Comparison of ENCODE assay signal across 8 mouse cellular contexts in the genomic region with DNA sequence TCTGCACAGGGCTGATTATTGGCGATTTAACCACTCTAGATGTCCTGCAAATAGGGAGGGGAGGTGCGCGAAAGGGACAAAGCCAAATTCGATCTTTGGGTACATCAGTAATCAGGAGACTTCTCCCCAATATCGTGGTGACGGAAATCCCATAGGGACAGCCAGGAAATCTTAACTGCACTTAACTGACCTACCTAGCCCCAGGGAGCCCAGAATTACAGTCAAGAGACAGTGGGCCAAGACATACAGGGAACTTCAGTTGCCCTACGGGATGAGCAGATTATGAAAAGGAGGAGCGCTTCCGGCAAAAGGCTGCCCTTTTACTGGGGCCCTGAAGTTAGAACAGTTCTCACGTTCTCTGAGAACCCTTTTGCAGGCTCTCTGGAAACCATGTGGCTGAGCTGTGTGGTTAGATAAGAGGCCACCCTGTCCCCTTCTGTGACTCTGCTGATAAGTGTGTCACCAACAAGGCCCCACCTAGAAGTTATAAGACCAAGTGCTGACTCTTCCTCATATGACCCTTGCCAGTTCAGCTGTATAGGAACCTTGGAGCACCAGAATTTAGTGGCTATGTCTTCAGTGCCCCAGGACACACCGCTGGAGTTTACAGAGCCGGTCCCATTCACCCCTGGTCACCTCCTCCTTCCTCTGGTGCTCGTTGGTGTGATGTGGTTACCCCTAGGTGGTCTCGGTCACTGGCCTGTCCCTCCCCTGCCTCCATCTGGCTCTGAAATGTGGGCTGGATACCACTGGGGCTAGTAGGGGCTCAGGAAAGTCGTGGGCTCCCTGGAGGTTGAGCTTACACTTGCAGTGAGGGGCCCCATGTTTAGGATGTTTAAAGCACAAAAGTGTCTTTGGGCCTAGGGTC. TPM values are rescaled to one million over a fixed set of nuclear protein-coding genes. Genes with fewer than 3 reads are reported as not detected.
A peak's percentile ranks its signal among the peaks of the same experiment; 100 is the strongest.
DNase-seq lines count a peak whose midpoint lies in the region; ATAC-seq and TF ChIP-seq lines count a peak whose summit lies in the region.

No protein-coding gene starts in this region.

- no peak overlapping the region for H3K9ac ChIP-seq in ES-E14 (ENCODE audit: insufficient read depth, low read depth, low read length, poor library complexity, severe bottlenecking)

- peaks cover 32% of the 10 kb centered on the region for H3K27me3 ChIP-seq in hindbrain, embryonic 10.5 days (ENCODE audit: insufficient read depth, poor library complexity, severe bottlenecking)

- H3K36me3 ChIP-seq in ES-E14 (ENCODE audit: control insufficient read depth, insufficient read depth, low read length, poor library complexity, severe bottlenecking) = no peaks in the 10 kb centered on the region
- H3K36me3 ChIP-seq in hindbrain, embryonic 10.5 days = no peaks in the 10 kb centered on the region

- in situ Hi-C loops in ES-E14 (cut with MboI; ENCODE audit: low sequenced_read_pairs in 2 of 2, unreplicated experiment in 2 of 2) = no loop called here

- DNase-seq in heart, adult 11 months = peak; percentile 92
- DNase-seq in heart, adult 18-20 months = no peak
- DNase-seq in ES-E14 (ENCODE audit: low read depth, low spot score) = no peak
- DNase-seq in hindbrain, embryonic 10.5 days (ENCODE audit: low spot score) = no peak
- DNase-seq in cerebellum, postnatal 36 days = no peak
- DNase-seq in embryo, embryonic 10.5 days (ENCODE audit: low spot score) = no peak
- no peak for DNase-seq in right cerebral cortex, postnatal 25 days

- no peak overlapping the region for H3K27ac ChIP-seq in ES-E14 (ENCODE audit: insufficient read depth, low read depth, low read length, poor library complexity, severe bottlenecking)
- H3K27ac ChIP-seq in hindbrain, embryonic 10.5 days = peak overlapping the region; percentile 87

- H3K4me3 ChIP-seq in ES-E14 (ENCODE audit: insufficient read depth in 1 of 2, low read depth in 1 of 2, low read length in 2 of 2, poor library complexity in 1 of 2, severe bottlenecking in 1 of 2) = peak overlapping the region; percentile 66 to 70; a peak in 3 of 4 replicates
- peak overlapping the region; percentile 50 for H3K4me3 ChIP-seq in hindbrain, embryonic 10.5 days

- H3K9me3 ChIP-seq in ES-E14 (ENCODE audit: control insufficient read depth, insufficient read depth, low read depth, low read length) = no peaks in the 10 kb centered on the region
- H3K9me3 ChIP-seq in hindbrain, embryonic 10.5 days = no peaks in the 10 kb centered on the region

- H3K4me1 ChIP-seq in ES-E14 (ENCODE audit: control insufficient read depth in 2 of 2, insufficient read depth in 2 of 2, low read length in 2 of 2, poor library complexity in 1 of 2) = peaks cover 9 to 15% of the 10 kb centered on the region in 2 experiments
- H3K4me1 ChIP-seq in hindbrain, embryonic 10.5 days (replicated peaks) = peaks cover 66% of the 10 kb centered on the region

- 67% methylated on average over 15 of the region's 15 CpGs for WGBS in hindbrain, embryonic 10.5 days

- peak; percentile 49 for ATAC-seq in megakaryocyte progenitor cell, adult 5-6 weeks (replicated peaks; ENCODE audit: poor library complexity)

TF ChIP-seq in ES-E14, 5 proteins besides CTCF, POLR2A, EP300 and RAD21:
- TF ChIP-seq ZC3H11A (IDR thresholded peaks at IDR 0.05; ENCODE audit: borderline replicate concordance, low read depth, low read length) = no peak
- TF ChIP-seq ZNF384 (IDR thresholded peaks at IDR 0.05; ENCODE audit: low read depth, low read length) = no peak
- TF ChIP-seq CHD2 (IDR thresholded peaks at IDR 0.05; ENCODE audit: low read depth, low read length) = no peak
- no peak for TF ChIP-seq MAFK (IDR thresholded peaks at IDR 0.05; ENCODE audit: insufficient read depth, low read depth, low read length)
- no peak for TF ChIP-seq HCFC1 (IDR thresholded peaks at IDR 0.05; ENCODE audit: borderline replicate concordance, insufficient read depth, low read length)

RNA-seq across cellular contexts. Expression of gene Smdt1, which starts 3.1 kb away (rescaled TPM):
- total RNA-seq in heart, adult 18-20 months (2021) = 100 to 1,000 TPM; 185 to 222 TPM
- 172 and 222 TPM in 2 replicates for total RNA-seq in ES-E14 (2012; rRNA removed)
- polyA plus RNA-seq in hindbrain, embryonic 10.5 days (2016; fragmentation: Nextera tagmentation; extraction: Ambion mirVana) = 269 and 314 TPM in 2 replicates
- 155 and 168 TPM in 2 replicates for total RNA-seq in megakaryocyte progenitor cell, adult 5-6 weeks (2015)
- 94.0 and 121 TPM in 2 replicates for total RNA-seq in megakaryocyte progenitor cell, adult 5-6 weeks (2017)

RNA-seq across cellular contexts. Expression of gene Pheta2, which starts 3.2 kb away (rescaled TPM):
- total RNA-seq in heart, adult 18-20 months (2021) = under 1 TPM; 0.72 to 0.75 TPM
- 0.85 and 0.95 TPM in 2 replicates for total RNA-seq in ES-E14 (2012; rRNA removed)
- 4.8 TPM in 2 replicates for polyA plus RNA-seq in hindbrain, embryonic 10.5 days (2016; fragmentation: Nextera tagmentation; extraction: Ambion mirVana)
- total RNA-seq in megakaryocyte progenitor cell, adult 5-6 weeks (2015) = 2.0 and 3.5 TPM in 2 replicates
- total RNA-seq in megakaryocyte progenitor cell, adult 5-6 weeks (2017) = 5.2 and 7.4 TPM in 2 replicates

RNA-seq across cellular contexts. Expression of gene Naga, which starts 3.2 kb away (rescaled TPM):
- 10 to 100 TPM; 25.4 to 32.2 TPM for total RNA-seq in heart, adult 18-20 months (2021)
- 17.6 and 35.3 TPM in 2 replicates for total RNA-seq in ES-E14 (2012; rRNA removed)
- polyA plus RNA-seq in hindbrain, embryonic 10.5 days (2016; fragmentation: Nextera tagmentation; extraction: Ambion mirVana) = 20.9 and 24.9 TPM in 2 replicates
- 39.9 and 43.8 TPM in 2 replicates for total RNA-seq in megakaryocyte progenitor cell, adult 5-6 weeks (2015)
- 37.1 and 37.3 TPM in 2 replicates for total RNA-seq in megakaryocyte progenitor cell, adult 5-6 weeks (2017)

RNA-seq across cellular contexts. Expression of gene Ndufa6, which starts 12.2 kb away (rescaled TPM):
- 100 to 1,000 TPM; 750 to 751 TPM for total RNA-seq in heart, adult 18-20 months (2021)
- total RNA-seq in ES-E14 (2012; rRNA removed) = 256 and 306 TPM in 2 replicates
- 267 and 273 TPM in 2 replicates for polyA plus RNA-seq in hindbrain, embryonic 10.5 days (2016; fragmentation: Nextera tagmentation; extraction: Ambion mirVana)
- 244 and 269 TPM in 2 replicates for total RNA-seq in megakaryocyte progenitor cell, adult 5-6 weeks (2015)
- 136 and 168 TPM in 2 replicates for total RNA-seq in megakaryocyte progenitor cell, adult 5-6 weeks (2017)

RNA-seq across cellular contexts. Expression of gene Cyp2d22, which starts 38.2 kb away (rescaled TPM):
- 10 to 100 TPM; 25.8 to 30.1 TPM for total RNA-seq in heart, adult 18-20 months (2021)
- total RNA-seq in ES-E14 (2012; rRNA removed) = 0.94 and 2.3 TPM in 2 replicates
- polyA plus RNA-seq in hindbrain, embryonic 10.5 days (2016; fragmentation: Nextera tagmentation; extraction: Ambion mirVana) = 2.5 and 3.0 TPM in 2 replicates
- total RNA-seq in megakaryocyte progenitor cell, adult 5-6 weeks (2015) = 1.7 TPM in 1 of 2 replicates, not detected in the other
- total RNA-seq in megakaryocyte progenitor cell, adult 5-6 weeks (2017) = 0.03 TPM in 1 of 2 replicates, not detected in the other
